Mouse (Mus musculus) forebrain, embryonic 11.5 days (tissue): ENCODE measurements around the gene Galp. TPM values are rescaled to one million over a fixed set of nuclear protein-coding genes. Genes with fewer than 3 reads are reported as not detected.

Source experiments
- ATAC-seq: fragments of 200-750 bp; cut with Nextera tagmentation; replicated peaks from 2 replicates; pipeline ENCODE4 v1.8.0; 2017; ENCODE audit warnings: moderate TSS enrichment; ENCODE audit not compliant: low FRiP score
- DNase-seq: peaks from one replicate; pipeline ENCODE4 v3.0.0-alpha.2; 2017; ENCODE audit warnings: low spot score
- H3K27ac ChIP-seq: fragments of 300-500 bp; sonication (generic); 2 replicates; pipeline ENCODE4 v1.5.1; 2014; ENCODE audit warnings: low read depth, low read length
- H3K27me3 ChIP-seq: fragments of 300-500 bp; sonication (generic); 2 replicates; pipeline ENCODE4 v1.6.1; 2014; ENCODE audit warnings: mild to moderate bottlenecking, low read length, mixed read lengths; ENCODE audit not compliant: control insufficient read depth, insufficient read depth
- H3K36me3 ChIP-seq: fragments of 300-500 bp; sonication (generic); 2 replicates; pipeline ENCODE4 v1.6.1; 2014; ENCODE audit warnings: mild to moderate bottlenecking, low read length, moderate library complexity, mixed read lengths; ENCODE audit not compliant: control insufficient read depth, insufficient read depth
- H3K4me1 ChIP-seq: fragments of 300-500 bp; sonication (generic); replicated peaks from 2 replicates; pipeline ENCODE4 v1.6.1; 2014; ENCODE audit warnings: low read length, mixed read lengths; ENCODE audit not compliant: control insufficient read depth, insufficient read depth
- H3K4me2 ChIP-seq: fragments of 300-500 bp; sonication (generic); 2 replicates; pipeline ENCODE4 v1.6.1; 2014; ENCODE audit warnings: low read depth, mild to moderate bottlenecking, low read length, moderate library complexity, mixed read lengths; ENCODE audit not compliant: severe bottlenecking
- H3K4me3 ChIP-seq: fragments of 300-500 bp; sonication (generic); 2 replicates; pipeline ENCODE4 v1.5.1; 2014; ENCODE audit warnings: low read depth, low read length
- H3K9ac ChIP-seq: fragments of 300-500 bp; sonication (generic); 2 replicates; pipeline ENCODE4 v1.6.1; 2014; ENCODE audit warnings: low read length
- H3K9me3 ChIP-seq: fragments of 300-500 bp; sonication (generic); 2 replicates; pipeline ENCODE4 v1.6.1; 2016; ENCODE audit warnings: low read length, mixed read lengths; ENCODE audit not compliant: control insufficient read depth
- WGBS: fragments of 180-500 bp; shearing (Covaris S2); extraction: QIAGEN DNeasy Blood & Tissue Kit; methylation state at CpG from one replicate; pipeline ENCODE4 v1.1.7; 2014; 5-methylcytosine and 5-hydroxymethylcytosine counted together
- polyA plus RNA-seq: library from polyadenylated mRNA; unstranded; fragments of >200 nt; fragmentation: Nextera tagmentation; extraction: Ambion mirVana; gene quantifications from 2 replicates; pipeline ENCODE4 v1.2.1, GENCODE M21; 2014

Galp gene
- not detected in 2 replicates for polyA plus RNA-seq

GRCm38 (mm10) chr7:6196790-6197189, at the start of gene Galp:
TSS of gene Galp (plus strand) at chr7:6197090.
- H3K9ac ChIP-seq: no peak within 1 kb of the TSS
- no peaks in the 10 kb centered on the region for H3K4me1 ChIP-seq
- H3K9me3 ChIP-seq: no peaks in the 10 kb centered on the region
- WGBS: 77% methylated on average over 3 of the region's 3 CpGs
- no peaks in the 10 kb centered on the region for H3K27me3 ChIP-seq
- ATAC-seq (no peak), DNase-seq (no peak)
- H3K4me3 ChIP-seq: no peak within 1 kb of the TSS
- no peak within 1 kb of the TSS for H3K4me2 ChIP-seq
- no peaks in the 10 kb centered on the region for H3K36me3 ChIP-seq
- H3K27ac ChIP-seq: no peak within 1 kb of the TSS

GRCm38 (mm10) chr7:6147688-6148087, 49.2 kb upstream of the Galp start:
- 87% methylated on average over 5 of the region's 5 CpGs for WGBS

GRCm38 (mm10) chr7:6151266-6151665, 45.6 kb upstream of the Galp start:
- H3K4me2 ChIP-seq: no peak overlapping the region
- no peak for DNase-seq
- H3K36me3 ChIP-seq: no peaks in the 10 kb centered on the region
- WGBS: 77% methylated on average over 1 of the region's 1 CpGs
- no peaks in the 10 kb centered on the region for H3K27me3 ChIP-seq
- H3K4me1 ChIP-seq: 0 out of 2 replicates have a peak, but pooled peaks cover 2% of the 10 kb centered on the region
- ATAC-seq: no peak
- no peaks in the 10 kb centered on the region; the same call in 1 of the 2 replicates for H3K9me3 ChIP-seq
- no peak overlapping the region for H3K9ac ChIP-seq
- H3K4me3 ChIP-seq: no peak overlapping the region
- H3K27ac ChIP-seq: no peak overlapping the region

More at GRCm38 (mm10) chr7:6147688-6148087, 49.2 kb upstream of the Galp start:
- Histone ChIP-seq H3K27ac (no peak overlapping the region), H3K36me3 (no peaks in the 10 kb centered on the region), H3K4me1 (no peaks in the 10 kb centered on the region), H3K4me2 (no peak overlapping the region), H3K9me3 (no peaks in the 10 kb centered on the region), H3K9ac (no peak overlapping the region), H3K4me3 (no peak overlapping the region), H3K27me3 (no peaks in the 10 kb centered on the region)
- no peak for DNase-seq
- ATAC-seq: no peak

- DNase-seq: no peak
Measured at GRCm38 (mm10) chr7:6152036-6152435, 44.9 kb upstream of the Galp start.

GRCm38 (mm10) chr7:6153131-6153530, 43.8 kb upstream of the Galp start:
- H3K9me3 ChIP-seq: no peaks in the 10 kb centered on the region; the same call in 1 of the 2 replicates
- WGBS: 91% methylated on average over 3 of the region's 3 CpGs
- H3K9ac ChIP-seq: no peak overlapping the region
- H3K27me3 ChIP-seq: no peaks in the 10 kb centered on the region
- DNase-seq: no peak
- H3K4me2 ChIP-seq: no peak overlapping the region
- peaks cover 4% of the 10 kb centered on the region; the same call in 1 of the 2 replicates for H3K4me1 ChIP-seq
- no peaks in the 10 kb centered on the region for H3K36me3 ChIP-seq
- H3K4me3 ChIP-seq: no peak overlapping the region
- ATAC-seq: no peak
- no peak overlapping the region for H3K27ac ChIP-seq

More at GRCm38 (mm10) chr7:6152036-6152435, 44.9 kb upstream of the Galp start:
- Histone ChIP-seq H3K9ac (no peak overlapping the region), H3K4me1 (peaks cover 4% of the 10 kb centered on the region; the same call in 1 of the 2 replicates), H3K4me2 (no peak overlapping the region), H3K4me3 (no peak overlapping the region), H3K9me3 (no peaks in the 10 kb centered on the region; the same call in 1 of the 2 replicates), H3K36me3 (no peaks in the 10 kb centered on the region), H3K27ac (no peak overlapping the region), H3K27me3 (no peaks in the 10 kb centered on the region)
- ATAC-seq: no peak
- WGBS: 84% methylated on average over 3 of the region's 3 CpGs

- Histone ChIP-seq H3K27ac (no peak overlapping the region), H3K36me3 (no peaks in the 10 kb centered on the region), H3K27me3 (no peaks in the 10 kb centered on the region), H3K4me3 (peak overlapping the region; percentile 80), H3K4me2 (peak overlapping the region; percentile 73; the same call in 1 of the 2 replicates), H3K4me1 (peaks cover 4% of the 10 kb centered on the region; the same call in 1 of the 2 replicates), H3K9me3 (no peaks in the 10 kb centered on the region; the same call in 1 of the 2 replicates), H3K9ac (peak overlapping the region; percentile 92; the same call in 1 of the 2 replicates)
- DNase-seq (no peak), ATAC-seq (no peak)
- WGBS: 89% methylated on average over 5 of the region's 5 CpGs
Measured at GRCm38 (mm10) chr7:6154164-6154563, 42.7 kb upstream of the Galp start.

GRCm38 (mm10) chr7:6155031-6155872, 41.6 kb upstream of the Galp start:
- H3K27ac ChIP-seq: peak overlapping the region; percentile 88
- H3K4me1 ChIP-seq: peaks cover 4% of the 10 kb centered on the region; the same call in 1 of the 2 replicates
- H3K36me3 ChIP-seq: no peaks in the 10 kb centered on the region
- no peaks in the 10 kb centered on the region; the same call in 1 of the 2 replicates for H3K9me3 ChIP-seq
- peak overlapping the region; percentile 92 for H3K9ac ChIP-seq
- WGBS: under 1% methylated on average over 60 of the region's 85 CpGs
- peak overlapping the region; percentile 73 for H3K4me2 ChIP-seq
- H3K4me3 ChIP-seq: peak overlapping the region; percentile 80
- H3K27me3 ChIP-seq: no peaks in the 10 kb centered on the region
- ATAC-seq (peak; percentile 76), DNase-seq (peak; percentile 92)

GRCm38 (mm10) chr7:6155901-6156411, 40.9 kb upstream of the Galp start, which contains the start of gene Zfp787:
TSS of gene Zfp787 (minus strand) at chr7:6155997.
- Histone ChIP-seq H3K4me1 (peaks cover 4% of the 10 kb centered on the region; the same call in 1 of the 2 replicates), H3K36me3 (no peaks in the 10 kb centered on the region), H3K9me3 (no peaks in the 10 kb centered on the region; the same call in 1 of the 2 replicates), H3K4me2 (peak within 1 kb of the TSS; percentile 73), H3K4me3 (peak within 1 kb of the TSS; percentile 80), H3K27me3 (no peaks in the 10 kb centered on the region), H3K9ac (peak within 1 kb of the TSS; percentile 92), H3K27ac (peak within 1 kb of the TSS; percentile 88)
- DNase-seq (peak; percentile 98), ATAC-seq (peak; percentile 95)
- under 1% methylated on average over 40 of the region's 54 CpGs for WGBS
